8 mouse cellular contexts compared by ENCODE assay signal in genomic region chr17:48410299-48410785, GRCm38 (mm10). TPM values are rescaled to one million over a fixed set of nuclear protein-coding genes. Genes with fewer than 3 reads are reported as not detected.
DNase-seq lines count a peak whose midpoint lies in the region; ATAC-seq and TF ChIP-seq lines count a peak whose summit lies in the region.

No protein-coding gene starts in this region.

- peaks cover 22% of the 10 kb centered on the region for H3K36me3 ChIP-seq in forebrain, embryonic 14.5 days (ENCODE audit: control insufficient read depth, insufficient read depth, low read length)
- peaks cover 13% of the 10 kb centered on the region for H3K36me3 ChIP-seq in liver, embryonic 11.5 days (ENCODE audit: control insufficient read depth, insufficient read depth, low read length)
- H3K36me3 ChIP-seq in stomach, postnatal 0 days (ENCODE audit: control insufficient read depth, insufficient read depth, low read length), result peaks cover 6% of the 10 kb centered on the region

- no peak for TF ChIP-seq CTCF in stomach, postnatal 0 days (IDR thresholded peaks at IDR 0.05; ENCODE audit: low read depth)

- peak overlapping the region; percentile 60 for H3K4me3 ChIP-seq in forebrain, embryonic 14.5 days (ENCODE audit: low read depth, low read length)
- H3K4me3 ChIP-seq in liver, embryonic 11.5 days (ENCODE audit: low read depth, low read length), result peak overlapping the region; percentile 85
- H3K4me3 ChIP-seq in stomach, postnatal 0 days (ENCODE audit: low read depth, low read length), result peak overlapping the region; percentile 66

- H3K4me2 ChIP-seq in forebrain, embryonic 14.5 days (ENCODE audit: low read length), result peak overlapping the region; percentile 67
- H3K4me2 ChIP-seq in liver, embryonic 11.5 days, result peak overlapping the region; percentile 86
- peak overlapping the region; percentile 80 for H3K4me2 ChIP-seq in stomach, postnatal 0 days (replicated peaks; ENCODE audit: low read depth)

- no peaks in the 10 kb centered on the region for H3K27me3 ChIP-seq in forebrain, embryonic 14.5 days (replicated peaks; ENCODE audit: control insufficient read depth, insufficient read depth, low read length)
- H3K27me3 ChIP-seq in liver, embryonic 11.5 days (replicated peaks; ENCODE audit: control insufficient read depth, insufficient read depth, low read length), result no peaks in the 10 kb centered on the region
- no peaks in the 10 kb centered on the region for H3K27me3 ChIP-seq in stomach, postnatal 0 days (ENCODE audit: control insufficient read depth, insufficient read depth, low read length)

- peak overlapping the region; percentile 96 for H3K27ac ChIP-seq in forebrain, embryonic 14.5 days (ENCODE audit: low read depth, low read length)
- peak overlapping the region; percentile 99 for H3K27ac ChIP-seq in liver, embryonic 11.5 days (ENCODE audit: low read depth, low read length)
- peak overlapping the region; percentile 95 for H3K27ac ChIP-seq in stomach, postnatal 0 days (replicated peaks)

- peak overlapping the region; percentile 75 for H3K9ac ChIP-seq in forebrain, embryonic 14.5 days (ENCODE audit: low read length)
- peak overlapping the region; percentile 97 for H3K9ac ChIP-seq in liver, embryonic 11.5 days (ENCODE audit: low read depth, low read length)
- peak overlapping the region; percentile 76 for H3K9ac ChIP-seq in stomach, postnatal 0 days (ENCODE audit: low read length)

- 0 out of 2 replicates have a peak, but pooled peaks have one; percentile 0 for ATAC-seq in forebrain, embryonic 14.5 days
- ATAC-seq in liver, embryonic 11.5 days (replicated peaks; ENCODE audit: low FRiP score), result peak; percentile 54
- peak; percentile 4 for ATAC-seq in stomach, postnatal 0 days (ENCODE audit: low FRiP score, low TSS enrichment)

- DNase-seq in heart, adult 8-10 months (ENCODE audit: low spot score), result peak; percentile 40
- no peak for DNase-seq in heart, postnatal 10 days
- DNase-seq in MEL-GATA-1-ER (ENCODE audit: extremely low read depth, low read depth), result peak; percentile 68
- peak; percentile 54 for DNase-seq in forebrain, embryonic 14.5 days (ENCODE audit: low spot score)
- no peak for DNase-seq in liver, embryonic 11.5 days (ENCODE audit: low spot score)
- no peak for DNase-seq in stomach, postnatal 0 days (ENCODE audit: low spot score)
- DNase-seq in urinary bladder, postnatal 4 days (ENCODE audit: low spot score in 2 of 2), result no peak
- no peak for DNase-seq in left cerebral cortex, postnatal 36 days (ENCODE audit: low spot score in 2 of 2)

- H3K4me1 ChIP-seq in forebrain, embryonic 14.5 days (ENCODE audit: control insufficient read depth, insufficient read depth, low read length), result peaks cover 20% of the 10 kb centered on the region
- peaks cover 25% of the 10 kb centered on the region for H3K4me1 ChIP-seq in liver, embryonic 11.5 days (replicated peaks; ENCODE audit: control insufficient read depth, insufficient read depth, low read length)
- peaks cover 2% of the 10 kb centered on the region; the same call in 1 of the 2 replicates for H3K4me1 ChIP-seq in stomach, postnatal 0 days (replicated peaks; ENCODE audit: control insufficient read depth, insufficient read depth)

- intact Hi-C loops in heart, postnatal 10 days (cut with DNase I), result no loop called here
- intact Hi-C loops in left cerebral cortex, postnatal 36 days (cut with DNase I), result loop anchor here (10.0 kb wide), 1 partner anchor 994 kb away; no protein-coding TSS in a partner anchor

- no peak for TF ChIP-seq EP300 in stomach, postnatal 0 days (optimal IDR thresholded peaks at IDR 0.05)

- H3K9me3 ChIP-seq in forebrain, embryonic 14.5 days (replicated peaks; ENCODE audit: control insufficient read depth, low read length), result no peaks in the 10 kb centered on the region
- H3K9me3 ChIP-seq in liver, embryonic 11.5 days (ENCODE audit: control insufficient read depth, low read length), result no peaks in the 10 kb centered on the region
- no peaks in the 10 kb centered on the region for H3K9me3 ChIP-seq in stomach, postnatal 0 days (ENCODE audit: control insufficient read depth, low read length)

- under 1% methylated on average over 13 of the region's 13 CpGs for WGBS in forebrain, embryonic 14.5 days
- 1% methylated on average over 13 of the region's 13 CpGs for WGBS in liver, embryonic 11.5 days
- 0% methylated on average over 13 of the region's 13 CpGs for WGBS in stomach, postnatal 0 days

RNA-seq across cellular contexts. Expression of gene Oard1, which starts 0.5 kb away (rescaled TPM):
- total RNA-seq in heart, adult 8-10 months (2022), result 10 to 100 TPM; 16.3 to 24.2 (median 22.1) TPM
- 10 to 100 TPM; 11.5 to 16.4 TPM for total RNA-seq in heart, postnatal 10 days (2021)
- polyA plus RNA-seq in forebrain, embryonic 14.5 days (2014; fragmentation: Nextera tagmentation; extraction: Ambion mirVana), result 59.2 and 73.6 TPM in 2 replicates
- 76.8 and 80.2 TPM in 2 replicates for polyA plus RNA-seq in liver, embryonic 11.5 days (2014; fragmentation: Nextera tagmentation; extraction: Ambion mirVana)
- 42.3 and 43.8 TPM in 2 replicates for polyA plus RNA-seq in stomach, postnatal 0 days (2015; fragmentation: Nextera tagmentation; extraction: Ambion mirVana)
- total RNA-seq in left cerebral cortex, postnatal 36 days (2021), result 10 to 100 TPM; 10.9 to 13.0 TPM

RNA-seq across cellular contexts. Expression of gene Nfya, which starts 0.6 kb away (rescaled TPM):
- 10 to 100 TPM; 10.8 to 19.7 (median 15.5) TPM for total RNA-seq in heart, adult 8-10 months (2022)
- total RNA-seq in heart, postnatal 10 days (2021), result 10 to 100 TPM; 22.0 to 29.9 TPM
- polyA plus RNA-seq in forebrain, embryonic 14.5 days (2014; fragmentation: Nextera tagmentation; extraction: Ambion mirVana), result 20.7 and 23.2 TPM in 2 replicates
- 18.7 and 20.4 TPM in 2 replicates for polyA plus RNA-seq in liver, embryonic 11.5 days (2014; fragmentation: Nextera tagmentation; extraction: Ambion mirVana)
- 3.0 and 3.5 TPM in 2 replicates for polyA plus RNA-seq in stomach, postnatal 0 days (2015; fragmentation: Nextera tagmentation; extraction: Ambion mirVana)
- total RNA-seq in left cerebral cortex, postnatal 36 days (2021), result 10 to 100 TPM; 25.4 to 27.9 TPM

RNA-seq across cellular contexts. Expression of gene Apobec2, which starts 22.4 kb away (rescaled TPM):
- 100 to 1,000 TPM; 239 to 263 (median 259) TPM for total RNA-seq in heart, adult 8-10 months (2022)
- 100 to 1,000 TPM; 227 to 228 TPM for total RNA-seq in heart, postnatal 10 days (2021)
- 0.24 and 0.46 TPM in 2 replicates for polyA plus RNA-seq in forebrain, embryonic 14.5 days (2014; fragmentation: Nextera tagmentation; extraction: Ambion mirVana)
- 2.5 and 3.0 TPM in 2 replicates for polyA plus RNA-seq in liver, embryonic 11.5 days (2014; fragmentation: Nextera tagmentation; extraction: Ambion mirVana)
- 7.2 and 7.6 TPM in 2 replicates for polyA plus RNA-seq in stomach, postnatal 0 days (2015; fragmentation: Nextera tagmentation; extraction: Ambion mirVana)
- total RNA-seq in left cerebral cortex, postnatal 36 days (2021), result not detected

RNA-seq across cellular contexts. Expression of gene Tspo2, which starts 41.0 kb away (rescaled TPM):
- not detected for total RNA-seq in heart, adult 8-10 months (2022)
- total RNA-seq in heart, postnatal 10 days (2021), result 1 to 10 TPM in 1 of 2 experiments, not detected in 1; 1.0 TPM
- polyA plus RNA-seq in forebrain, embryonic 14.5 days (2014; fragmentation: Nextera tagmentation; extraction: Ambion mirVana), result 1.6 and 2.6 TPM in 2 replicates
- 68.1 and 68.7 TPM in 2 replicates for polyA plus RNA-seq in liver, embryonic 11.5 days (2014; fragmentation: Nextera tagmentation; extraction: Ambion mirVana)
- 0.41 and 0.51 TPM in 2 replicates for polyA plus RNA-seq in stomach, postnatal 0 days (2015; fragmentation: Nextera tagmentation; extraction: Ambion mirVana)
- total RNA-seq in left cerebral cortex, postnatal 36 days (2021), result not detected

RNA-seq across cellular contexts. Expression of gene Unc5cl, which starts 44.4 kb away (rescaled TPM):
- total RNA-seq in heart, adult 8-10 months (2022), result not detected
- total RNA-seq in heart, postnatal 10 days (2021), result under 1 TPM in 1 of 2 experiments, not detected in 1; 0.72 TPM
- polyA plus RNA-seq in forebrain, embryonic 14.5 days (2014; fragmentation: Nextera tagmentation; extraction: Ambion mirVana), result 0.17 and 0.50 TPM in 2 replicates
- polyA plus RNA-seq in liver, embryonic 11.5 days (2014; fragmentation: Nextera tagmentation; extraction: Ambion mirVana), result 1.0 and 2.0 TPM in 2 replicates
- 3.3 and 3.5 TPM in 2 replicates for polyA plus RNA-seq in stomach, postnatal 0 days (2015; fragmentation: Nextera tagmentation; extraction: Ambion mirVana)
- total RNA-seq in left cerebral cortex, postnatal 36 days (2021), result under 1 TPM; 0.34 to 0.59 TPM

Comparison
In these comparisons a context has a peak if more than half of its experiments do, and no peak if none do; other contexts are left out.
1. DNase-seq: peak in heart, adult 8-10 months (single experiment), MEL-GATA-1-ER (single experiment) and forebrain, embryonic 14.5 days (single experiment); none in heart, postnatal 10 days (0 of 2), liver, embryonic 11.5 days (single experiment), stomach, postnatal 0 days (single experiment), urinary bladder, postnatal 4 days (0 of 2) and left cerebral cortex, postnatal 36 days (0 of 2).
2. ATAC-seq: peak in every context shown above with its lines; median percentile 54 in liver, embryonic 11.5 days; 4 in stomach, postnatal 0 days; 0 in forebrain, embryonic 14.5 days.
3. RNA of gene Apobec2, which starts 22.4 kb away (total RNA-seq): 239 to 263 TPM in heart, adult 8-10 months and 227 to 228 TPM in heart, postnatal 10 days; not detected in left cerebral cortex, postnatal 36 days; every median in the first group is over 100 times any median in the second.
4. Peak in every context shown above with its lines, with median percentiles within 50 percentile points of each other: H3K27ac ChIP-seq, H3K4me2 ChIP-seq, H3K4me3 ChIP-seq and H3K9ac ChIP-seq.